Mouse (Mus musculus) layer of hippocampus, postnatal 25 days (tissue): ENCODE data around the gene Etv5. TPM values are rescaled to one million over a fixed set of nuclear protein-coding genes. Genes with fewer than 3 reads are reported as not detected.

Experiments
- DNase-seq, 2 experiments: peaks; one replicate each; pipeline ENCODE4 v3.0.0; 2022; ENCODE audit warnings: mixed read lengths in 2 of 2, low spot score in 1 of 2; ENCODE audit errors: extremely low spot score in 1 of 2
- total RNA-seq, 2 experiments: library from RNA; stranded (reverse); gene quantifications; 2 replicates each; pipeline ENCODE4 v1.2.3; 2021

The Etv5 gene
- total RNA-seq = 10 to 100 TPM; 51.4 to 56.1 TPM

DNA sequence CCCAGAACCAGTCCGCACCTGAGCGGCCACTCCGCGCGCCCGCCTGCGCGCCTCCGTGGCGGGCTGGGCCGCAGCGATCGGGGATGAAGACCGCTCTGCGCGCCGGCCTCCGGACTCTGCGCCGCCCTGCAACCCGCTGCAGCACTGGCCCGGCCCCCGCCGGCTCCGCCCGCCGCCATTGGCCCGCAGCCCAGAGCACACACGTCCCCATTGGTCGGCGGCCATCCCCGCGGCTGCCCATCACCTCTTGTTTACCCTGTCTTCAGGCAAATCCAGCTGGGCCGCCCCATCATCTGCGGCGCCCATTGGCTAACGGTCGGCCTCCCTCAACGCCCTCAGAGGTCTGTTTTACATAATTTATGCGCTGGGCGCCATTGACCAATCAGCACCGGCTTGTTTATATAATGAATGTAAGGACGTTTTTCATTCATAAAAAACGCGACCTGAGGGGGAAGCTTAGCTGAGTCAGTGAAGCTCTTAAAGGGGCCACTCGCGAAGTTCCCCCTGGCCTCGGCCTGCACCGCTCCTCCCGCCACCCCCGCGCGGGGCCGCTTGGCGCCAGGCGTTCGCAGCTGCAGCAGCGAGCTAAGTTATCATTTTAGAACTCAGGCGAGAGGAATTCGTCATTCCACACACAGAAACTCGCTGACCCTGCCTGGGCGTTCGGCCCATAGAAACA lies at the start of gene Etv5:
Gene Etv5 (minus strand): TSS at position 221 of the 679 bp plus-strand sequence.
- peak; percentile 93 to 98 for DNase-seq

DNA sequence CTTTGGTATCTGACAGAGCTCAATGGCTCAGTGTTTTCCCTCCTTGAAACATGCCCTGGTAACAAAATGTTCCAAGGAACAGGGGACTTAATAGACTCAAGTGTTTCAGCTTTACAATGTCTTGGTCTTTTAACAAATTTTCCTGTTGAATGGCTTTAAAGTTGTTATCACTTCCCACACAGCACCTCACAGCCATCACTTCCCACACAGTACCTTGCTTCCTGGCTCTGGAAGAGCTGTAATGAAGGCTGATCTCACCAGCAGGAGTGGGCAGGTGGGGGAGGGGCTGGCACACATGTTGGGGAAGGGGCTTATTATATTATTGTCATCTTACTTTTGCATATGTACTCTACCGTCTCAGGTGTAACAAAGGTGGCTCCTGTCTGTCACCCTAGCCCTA lies 44.4 kb upstream of the Etv5 start:
- no peak for DNase-seq

DNA sequence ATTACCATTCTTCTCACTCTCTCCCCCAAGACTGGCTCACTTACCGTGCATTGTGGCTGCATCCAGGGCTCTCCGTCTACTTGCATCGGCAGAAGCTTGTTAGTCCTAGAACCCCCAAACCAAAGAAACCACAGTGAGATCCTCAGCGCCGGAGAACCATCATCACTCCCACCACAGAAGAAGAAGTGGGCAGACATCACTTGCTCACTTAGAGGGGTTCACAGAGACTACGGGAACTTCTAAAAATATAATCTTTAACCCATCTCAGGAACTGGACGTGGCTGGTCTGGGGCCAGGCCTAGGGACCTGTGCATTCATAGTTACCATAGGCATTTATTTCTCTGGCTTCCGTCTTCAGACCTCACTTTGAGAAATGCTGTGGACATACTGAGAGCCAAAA lies 39.8 kb upstream of the Etv5 start:
- DNase-seq = no peak

DNA sequence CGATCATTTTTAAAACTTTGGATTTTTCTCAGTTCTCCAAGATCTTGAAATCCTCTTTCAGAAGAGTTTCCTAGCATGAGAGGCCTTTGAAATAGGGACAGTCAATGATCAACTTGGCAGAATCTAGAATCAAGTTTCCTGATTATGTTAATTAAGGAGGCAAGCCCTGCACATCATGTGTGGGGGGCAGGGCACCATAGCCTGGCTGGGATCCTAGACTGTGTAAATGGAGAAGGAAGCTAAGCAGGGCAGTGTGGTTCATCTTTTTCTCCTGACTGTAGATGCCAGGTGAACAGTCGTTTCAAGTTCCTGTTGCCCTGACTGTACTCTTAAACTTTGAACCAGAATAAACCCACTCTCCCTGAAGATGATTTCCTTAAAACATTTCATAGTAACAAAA lies 32.2 kb upstream of the Etv5 start:
- DNase-seq = no peak

DNA sequence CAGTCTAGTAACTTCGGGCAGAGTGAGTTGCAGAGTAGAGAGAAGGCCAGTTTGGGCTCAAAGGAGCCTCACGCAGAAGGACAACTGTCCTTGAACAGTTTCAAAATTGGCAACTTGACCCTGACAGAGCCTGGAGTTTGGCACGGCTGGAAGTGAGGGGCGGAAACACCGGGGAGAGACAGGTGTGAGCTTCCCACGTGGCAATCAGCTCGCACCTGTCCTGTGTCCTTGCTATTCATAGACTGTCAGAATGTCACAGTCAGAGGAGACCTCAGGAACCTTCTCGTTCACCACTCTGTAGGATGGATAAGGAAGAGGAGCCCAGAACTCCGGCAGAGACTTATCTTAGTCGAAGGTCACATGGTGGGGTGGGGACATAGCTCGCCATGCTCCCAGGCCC lies 29.9 kb upstream of the Etv5 start:
- no peak for DNase-seq

DNA sequence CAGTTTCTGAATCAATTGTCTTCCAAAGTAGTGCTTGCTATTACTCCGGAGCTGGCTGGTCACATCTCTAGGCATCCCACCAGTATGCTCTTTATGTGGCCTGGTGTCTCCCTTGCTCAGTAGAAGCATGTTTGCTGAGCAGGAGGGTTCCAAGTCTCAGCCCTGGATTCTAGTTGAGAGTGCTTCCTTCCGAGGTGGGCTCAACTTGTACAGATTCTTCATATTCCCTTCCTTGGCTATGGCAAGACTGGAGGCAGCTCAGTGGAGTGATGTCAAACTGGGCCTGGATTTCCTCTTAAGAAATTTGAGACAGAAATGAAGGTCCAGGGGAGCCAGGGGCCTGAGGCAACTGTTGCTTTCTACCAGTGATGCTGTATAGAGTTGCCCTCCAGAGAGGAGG lies 27.6 kb upstream of the Etv5 start:
- no peak for DNase-seq

DNA sequence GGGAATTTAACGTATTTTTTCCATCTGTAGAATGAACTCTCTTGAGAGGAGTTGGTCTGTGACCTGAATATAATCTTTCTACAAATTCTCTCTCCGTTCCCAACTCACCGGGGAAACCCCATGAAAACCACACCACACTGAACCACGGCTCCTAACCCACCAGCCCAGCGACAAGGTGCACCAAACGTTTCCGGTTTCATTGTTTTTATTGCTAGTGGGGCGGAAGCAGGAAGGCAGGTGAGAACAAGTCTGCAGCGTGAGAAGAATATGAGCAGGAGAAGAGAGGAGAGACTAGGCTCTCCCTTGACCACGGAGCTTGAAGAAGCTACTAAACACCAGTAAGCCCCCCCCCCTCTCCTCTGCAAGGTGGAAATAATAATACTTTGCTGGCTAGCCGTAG lies 26.9 kb upstream of the Etv5 start:
- DNase-seq = no peak

DNA sequence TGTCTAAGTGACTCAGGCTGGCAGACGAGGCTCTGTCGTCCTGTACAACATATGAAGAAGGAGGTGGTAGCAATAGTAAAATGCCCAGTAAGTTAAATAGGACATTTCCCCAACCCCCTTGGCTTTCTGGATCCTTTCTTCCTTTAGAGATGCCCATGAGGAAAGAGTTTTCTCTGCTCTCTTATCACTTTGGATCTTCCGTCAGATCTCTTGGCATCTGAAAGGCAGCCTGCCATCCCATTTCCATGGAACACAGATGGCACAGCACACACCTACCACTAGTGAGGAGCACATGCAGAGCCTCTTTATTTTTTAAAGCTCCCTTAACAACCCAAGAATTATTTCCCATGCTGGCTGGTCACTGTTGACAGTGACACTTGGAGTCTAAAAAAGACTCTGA lies 22.7 kb upstream of the Etv5 start:
- no peak for DNase-seq

DNA sequence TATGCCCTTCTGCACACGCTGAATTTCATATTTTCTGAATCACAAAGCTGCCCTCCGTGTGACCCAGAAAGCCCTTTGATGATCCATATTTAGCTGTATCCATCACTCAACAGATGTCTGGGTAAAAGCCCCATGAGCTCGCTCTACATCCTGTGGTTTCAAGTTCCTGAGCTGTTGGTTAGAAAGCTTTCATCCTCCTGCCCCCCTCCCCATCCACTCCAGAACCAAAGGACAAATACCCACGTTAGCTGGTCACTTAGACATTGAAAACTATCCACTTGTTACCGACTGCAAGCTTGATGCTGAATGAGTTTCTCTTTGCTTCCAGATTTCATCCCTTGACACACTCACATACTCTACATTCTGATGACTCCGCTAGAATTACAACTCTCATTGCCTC lies 22.2 kb upstream of the Etv5 start:
- no peak for DNase-seq

DNA sequence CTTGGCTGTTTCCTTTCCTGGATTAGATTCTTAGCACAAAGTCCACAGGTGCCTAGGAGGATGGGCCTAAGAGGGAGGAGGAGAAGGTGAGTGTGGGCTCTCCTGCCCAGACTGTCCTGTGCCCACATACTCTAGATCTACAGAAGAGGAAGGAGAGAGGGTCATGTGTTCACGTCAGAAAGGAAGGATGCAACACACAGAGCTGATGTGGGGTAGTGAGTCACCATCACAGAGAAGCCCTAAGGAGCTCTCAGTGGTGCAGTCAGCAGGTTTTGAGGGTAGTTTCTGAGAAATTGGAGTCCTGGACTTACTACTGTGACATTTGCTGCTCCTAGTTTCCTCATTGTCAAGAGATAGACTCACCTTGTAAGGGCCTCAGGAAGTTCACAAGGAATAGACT lies 21.4 kb upstream of the Etv5 start:
- DNase-seq = no peak

DNA sequence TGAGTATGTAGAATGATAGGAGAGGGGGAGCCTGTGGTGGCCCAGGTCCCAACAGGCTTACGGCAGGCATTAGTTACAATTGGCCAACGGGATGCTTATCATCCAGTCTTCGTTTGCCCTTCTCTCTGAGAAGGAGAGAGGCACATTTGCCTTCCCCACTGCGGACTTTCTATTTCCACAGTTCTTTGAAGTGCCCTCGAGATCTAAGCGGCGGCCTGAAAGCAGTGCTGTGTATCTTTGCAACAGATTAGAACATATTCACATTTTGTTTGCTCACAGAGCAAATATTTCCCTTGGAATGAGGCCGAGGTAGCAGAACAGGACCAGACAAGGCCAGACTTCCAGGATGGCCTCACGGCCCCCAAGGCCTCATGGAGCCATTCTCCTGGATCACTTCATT lies 12.6 kb upstream of the Etv5 start:
- no peak for DNase-seq

DNA sequence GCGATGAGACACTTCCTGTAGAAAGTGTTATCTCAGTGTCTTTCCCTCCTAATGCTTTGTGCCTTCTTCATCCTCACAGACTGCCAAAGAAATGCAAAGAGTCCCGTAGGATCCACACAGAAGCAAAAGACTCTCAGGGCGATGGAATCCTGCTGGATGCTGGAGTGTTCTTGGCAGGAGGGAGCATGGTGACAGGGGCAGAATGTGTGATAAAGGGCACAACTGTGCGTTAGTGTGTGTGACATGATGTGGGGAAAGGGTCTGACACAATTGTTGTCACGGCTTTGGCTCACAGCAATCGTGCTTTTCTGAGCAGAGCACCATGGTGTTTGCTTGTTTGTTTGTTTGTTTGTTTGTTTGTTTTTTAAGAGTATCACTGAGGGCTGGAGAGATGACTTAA lies 8.6 kb upstream of the Etv5 start:
- no peak for DNase-seq

DNA sequence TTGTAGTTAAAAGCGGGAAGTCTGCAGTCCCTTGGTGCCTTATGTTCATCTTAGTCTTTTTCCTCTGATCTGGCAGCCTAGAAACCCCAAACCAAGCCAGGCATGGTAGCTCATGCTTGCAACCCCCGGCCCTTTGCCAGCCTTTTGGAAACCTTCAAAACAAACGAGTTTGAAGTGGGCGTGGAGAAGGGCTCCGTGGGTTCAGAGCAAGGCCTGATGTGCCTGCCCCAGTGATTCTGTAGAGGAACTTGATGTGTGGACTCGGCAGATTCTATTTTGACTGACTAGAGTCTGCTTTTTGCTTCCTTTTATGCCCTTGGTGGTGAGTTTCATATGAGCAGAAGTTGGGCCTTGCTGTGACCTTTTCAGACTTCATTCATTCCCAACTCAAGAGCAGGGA lies 5.3 kb upstream of the Etv5 start:
- no peak for DNase-seq

DNA sequence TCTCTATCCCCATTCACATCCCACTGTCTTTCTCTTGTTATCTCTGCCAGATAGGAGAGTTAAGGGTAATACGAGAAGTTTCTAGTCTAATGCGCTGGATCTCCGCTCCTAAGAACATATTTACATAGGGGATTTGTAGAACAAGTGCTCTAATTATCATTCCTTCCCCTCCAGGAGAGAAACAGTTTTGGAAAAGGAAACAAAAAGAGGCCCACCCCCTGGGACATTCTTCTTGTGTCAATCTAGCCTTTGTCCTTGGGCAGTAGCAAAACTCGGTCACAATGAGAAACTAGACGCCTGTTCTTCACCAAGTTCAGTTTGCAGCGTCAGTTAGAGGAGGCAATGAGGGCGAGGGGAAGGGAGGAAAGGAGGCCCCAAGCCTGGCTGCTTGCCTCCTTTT lies 2.7 kb upstream of the Etv5 start:
- no peak for DNase-seq

DNA sequence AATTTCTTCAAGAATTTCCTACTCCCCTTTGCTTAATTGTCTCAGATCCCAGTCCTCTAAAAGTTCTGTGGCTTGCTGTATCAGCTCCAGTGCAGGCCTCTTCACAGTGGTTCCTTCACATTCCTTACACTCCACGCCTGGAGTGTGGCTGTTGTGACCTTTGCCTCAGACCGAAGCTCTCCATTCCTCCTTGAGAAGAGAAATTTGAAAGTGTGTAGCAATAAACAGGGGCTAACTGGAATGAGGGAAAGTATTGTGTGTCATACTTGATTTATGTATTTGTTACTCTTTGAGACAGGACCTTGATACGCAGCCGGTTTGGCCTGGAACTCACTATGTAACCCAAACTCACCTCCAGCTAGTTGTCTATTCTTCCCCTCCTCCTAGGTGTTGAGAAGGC lies 1.8 kb upstream of the Etv5 start:
- DNase-seq = no peak

DNA sequence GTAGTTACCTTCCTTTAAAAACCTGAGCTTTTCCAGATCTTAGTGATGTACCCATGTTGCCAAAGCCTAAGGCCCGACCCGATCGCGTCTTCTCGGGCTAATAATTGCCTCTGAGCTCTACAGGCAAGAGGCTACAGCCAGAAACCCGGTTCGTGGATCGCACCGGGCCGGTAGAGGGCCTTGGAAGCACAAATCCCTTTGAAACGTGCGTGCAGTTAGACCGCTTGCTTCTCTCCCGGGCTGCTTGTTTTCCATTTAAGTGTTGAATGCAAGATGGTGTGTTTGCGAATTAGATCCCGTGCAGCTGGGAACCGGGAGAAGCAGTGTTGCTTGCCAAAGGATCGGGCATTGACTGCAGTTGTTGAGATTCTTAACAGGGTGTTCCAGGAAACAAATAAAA lies 750 bp upstream of the Etv5 start:
- peak; percentile 36 to 45 for DNase-seq

DNA sequence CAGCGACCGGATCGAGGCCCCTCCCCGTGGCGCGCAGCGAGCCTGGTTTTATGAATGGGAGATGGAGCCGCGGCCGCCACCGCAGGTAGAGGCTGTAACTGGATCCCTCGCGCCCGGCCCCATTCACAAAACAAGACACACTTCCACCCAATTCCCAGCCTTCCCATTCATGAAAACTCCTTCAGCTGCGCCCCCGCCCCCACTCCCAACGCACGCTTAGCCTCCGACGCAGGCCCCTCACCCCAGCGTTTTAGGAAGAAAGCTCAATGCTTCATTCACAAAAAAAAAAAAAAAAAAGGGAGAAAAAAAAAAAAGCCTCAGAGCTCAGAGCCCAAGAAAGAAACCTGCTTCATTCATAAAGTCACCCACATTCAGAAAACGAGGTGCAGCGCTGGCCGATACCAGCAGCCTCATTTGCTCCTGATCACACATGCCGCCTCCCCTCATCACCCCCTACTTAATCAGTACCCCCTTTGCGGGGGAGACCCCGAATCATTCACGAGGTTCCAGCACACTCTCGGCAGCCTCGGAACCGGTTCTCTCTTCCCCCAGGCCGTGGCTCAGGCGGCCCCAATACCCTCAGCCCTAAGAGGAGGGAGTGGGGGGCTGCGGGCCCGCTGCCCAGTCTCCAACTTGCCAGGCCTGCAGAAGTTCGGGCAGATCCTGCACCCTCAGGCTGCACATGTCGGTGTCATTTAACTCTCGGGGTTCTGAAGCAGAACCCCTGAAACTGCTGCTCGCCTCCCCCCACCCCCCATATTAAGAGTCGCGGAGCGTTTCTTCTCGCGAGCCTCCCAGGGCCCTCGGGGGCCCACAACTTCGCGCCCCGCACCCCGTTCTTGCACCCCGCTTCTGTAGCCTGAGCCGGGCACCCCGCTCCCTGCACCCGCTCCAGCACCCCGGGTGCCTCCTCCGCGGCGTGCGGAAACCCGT lies 812 bp downstream of the Etv5 start:
- DNase-seq = peak; percentile 36 to 56

DNA sequence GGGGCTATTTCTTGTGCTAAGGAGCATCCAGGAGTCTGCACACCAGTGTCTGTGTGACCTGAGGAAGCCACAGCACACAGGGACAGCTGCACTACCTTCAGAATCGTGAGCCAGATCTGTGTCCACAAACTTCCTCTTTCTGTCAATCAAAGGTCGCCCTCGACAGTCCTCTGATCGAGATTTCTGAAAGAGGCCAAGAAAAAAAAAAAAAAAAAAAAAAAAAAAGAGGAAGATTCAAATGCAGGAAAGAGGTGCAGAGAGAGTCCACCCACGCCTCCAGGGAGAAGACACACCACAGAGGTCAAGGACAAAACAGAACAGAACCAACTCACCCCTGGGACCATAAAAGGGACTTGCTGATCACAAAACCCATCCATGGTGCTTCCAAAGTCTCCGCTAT lies 3.4 kb downstream of the Etv5 start:
- no peak for DNase-seq

DNA sequence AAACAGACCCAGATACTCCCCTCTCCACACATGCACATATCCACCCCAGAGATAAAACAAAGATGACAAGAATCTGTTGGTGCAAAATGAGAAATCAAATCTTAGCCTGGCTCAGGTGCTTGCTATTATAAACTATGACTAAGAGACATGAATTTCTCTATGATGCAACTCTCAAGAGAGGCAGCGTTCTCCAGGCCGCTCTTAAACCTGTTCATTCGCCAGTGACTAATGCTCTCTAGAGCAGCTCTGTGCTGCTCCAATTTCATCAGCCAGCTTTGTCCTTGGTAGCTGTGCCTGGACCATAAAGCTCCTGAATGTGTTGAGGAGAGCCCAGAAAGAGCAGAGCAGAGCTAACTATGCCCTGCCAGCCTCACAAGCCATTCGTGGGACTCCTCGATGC lies 5.0 kb downstream of the Etv5 start:
- DNase-seq = no peak

DNA sequence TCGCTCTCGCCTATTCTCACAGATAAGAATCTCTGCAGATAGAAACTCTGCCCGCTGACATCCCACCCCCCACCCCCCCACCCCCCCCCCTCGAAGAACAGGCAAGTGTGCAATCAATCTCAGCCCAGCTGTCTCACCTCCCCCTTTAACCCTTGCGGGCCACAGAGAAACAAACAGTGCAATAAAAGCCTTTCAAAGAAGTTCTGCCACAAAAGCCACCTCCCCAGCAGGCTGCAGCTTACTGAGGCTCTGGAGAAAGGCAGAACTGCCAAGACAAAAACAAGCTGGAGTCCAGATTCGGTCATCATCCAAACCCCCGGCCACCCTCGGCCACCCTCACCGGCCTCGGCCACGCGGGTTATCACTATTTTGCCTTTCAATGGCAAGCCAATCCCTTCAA lies 5.6 kb downstream of the Etv5 start:
- no peak for DNase-seq

DNA sequence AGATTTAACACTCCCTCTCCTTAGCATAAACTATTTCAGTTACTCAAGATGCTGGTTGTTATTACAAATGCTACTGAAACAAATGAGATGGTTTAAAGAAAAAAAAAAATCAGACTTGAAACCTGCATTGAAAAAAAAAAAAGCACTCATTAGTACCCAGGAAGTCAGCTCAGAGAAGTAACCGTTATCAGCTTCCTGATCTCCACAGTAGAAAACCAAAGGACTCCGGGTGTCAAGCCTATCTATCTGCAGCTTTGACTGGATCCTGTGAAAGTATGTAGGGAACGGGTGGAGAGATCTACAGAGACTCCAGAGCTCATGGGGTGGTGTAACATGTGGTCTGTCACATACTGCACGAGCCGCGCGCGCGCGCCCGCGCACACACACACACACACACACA lies 7.7 kb downstream of the Etv5 start:
- DNase-seq = no peak

DNA sequence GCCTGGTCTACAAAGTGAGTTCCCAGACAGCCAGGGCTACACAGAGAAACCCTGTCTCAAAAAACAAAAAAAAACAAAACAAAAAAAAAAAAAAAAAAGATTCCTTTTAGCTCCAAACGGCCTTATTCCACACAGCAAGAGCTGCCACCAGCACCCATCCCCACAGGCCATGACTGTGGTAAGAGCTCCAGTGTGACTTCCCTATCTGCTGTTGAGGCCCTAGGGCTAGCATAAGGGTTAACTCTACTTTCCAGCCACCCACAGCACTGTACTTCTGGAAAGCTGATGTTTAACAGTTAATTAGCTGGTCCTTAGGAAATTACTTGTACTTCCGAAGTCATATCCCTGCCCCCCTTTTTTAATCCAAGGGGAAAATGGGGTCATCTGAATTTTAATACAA lies 8.2 kb downstream of the Etv5 start:
- DNase-seq = no peak
